Mouse (Mus musculus): Measurements from ENCODE around the gene Egln2.

DNA sequence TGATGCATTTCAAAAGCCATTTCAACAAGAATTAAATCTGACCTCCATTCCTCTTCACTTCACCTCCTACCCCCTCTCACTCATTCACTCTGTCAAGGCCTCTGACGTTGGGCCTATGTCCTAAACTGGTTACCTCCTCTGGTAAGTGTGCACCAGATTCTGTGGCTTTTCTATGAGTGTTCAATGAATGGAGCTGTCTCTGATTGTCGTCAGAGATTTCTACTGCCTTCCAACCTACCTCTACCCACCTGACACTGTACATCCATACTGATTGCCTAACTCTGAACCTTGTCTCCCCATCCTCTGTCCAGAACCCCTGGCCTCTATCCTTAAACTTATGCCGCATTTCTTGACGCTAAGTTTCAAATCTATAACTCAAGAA, 11.3 kb upstream of the Egln2 start:
- TF ChIP-seq POLR2A (IDR thresholded peaks at IDR 0.05; ENCODE audit: control insufficient read depth, extremely low read depth, insufficient read depth, low read length, poor library complexity) = no peak
- no peak for TF ChIP-seq CTCF (IDR thresholded peaks at IDR 0.05; ENCODE audit: borderline replicate concordance, control insufficient read depth, extremely low read depth, insufficient read depth, low read length, poor library complexity)
